Mouse (Mus musculus) kidney, adult 2 months (tissue): ENCODE measurements around the gene Ift172. TPM values are rescaled to one million over a fixed set of nuclear protein-coding genes. Genes with fewer than 3 reads are reported as not detected.

Source experiments
- DNase-seq: peaks from one replicate; pipeline ENCODE4 v3.0.0; 2021
- H3K27ac ChIP-seq: fragments of 200-500 bp; 2 replicates; pipeline ENCODE4 v1.5.1; 2012; ENCODE audit warnings: low read depth, low read length, control low read depth, inconsistent platforms; ENCODE audit not compliant: insufficient read depth
- H3K27me3 ChIP-seq: fragments of 200-500 bp; replicated peaks from 2 replicates; pipeline ENCODE4 v1.6.1; 2012; ENCODE audit warnings: mild to moderate bottlenecking, moderate library complexity, low read length, inconsistent platforms; ENCODE audit not compliant: control insufficient read depth, insufficient read depth
- H3K36me3 ChIP-seq: fragments of 200-500 bp; 2 replicates; pipeline ENCODE4 v1.6.1; 2012; ENCODE audit warnings: mild to moderate bottlenecking, moderate library complexity, low read length, inconsistent platforms; ENCODE audit not compliant: control insufficient read depth, insufficient read depth
- H3K4me1 ChIP-seq: fragments of 200-500 bp; 2 replicates; pipeline ENCODE4 v1.6.1; 2011; ENCODE audit warnings: low read length; ENCODE audit not compliant: control insufficient read depth, insufficient read depth
- H3K4me3 ChIP-seq: fragments of 200-500 bp; 2 replicates; pipeline ENCODE4 v1.5.1; 2011; ENCODE audit warnings: mild to moderate bottlenecking, low read depth, low read length, control low read depth; ENCODE audit not compliant: insufficient read depth
- CTCF ChIP-seq: fragments of 200-500 bp; conservative IDR thresholded peaks from 2 replicates; pipeline ENCODE4 v1.5.1; 2011; ENCODE audit warnings: low read depth, mild to moderate bottlenecking, control low read depth, low read length, moderate library complexity, mixed read lengths; ENCODE audit not compliant: insufficient read depth, insufficient read length
- POLR2A ChIP-seq: fragments of 200-500 bp; IDR thresholded peaks from one replicate; pipeline ENCODE4 v1.6.1; 2011; ENCODE audit warnings: low read depth, low read length, control low read depth
- WGBS: fragments of 180-500 bp; shearing (Covaris S2); methylation state at CpG from one replicate; pipeline ENCODE4 v1.1.7; 2018; 5-methylcytosine and 5-hydroxymethylcytosine counted together
- polyA plus RNA-seq: library from polyadenylated mRNA; depleted of rRNA; stranded (reverse); fragments of >200 nt; gene quantifications from 2 replicates; pipeline ENCODE4 v1.2.3, GENCODE M21; 2012

Ift172 gene
- polyA plus RNA-seq, 1 experiment, result 34.2 TPM

GRCm38 (mm10) chr5:31289626-31290230 is 1.2 kb downstream of the Ift172 start:
- H3K27ac ChIP-seq, result no peak overlapping the region
- no peaks in the 10 kb centered on the region for H3K27me3 ChIP-seq
- WGBS, result 87% methylated on average over 3 of the region's 3 CpGs
- H3K36me3 ChIP-seq, result peaks cover 2% of the 10 kb centered on the region
- H3K4me3 ChIP-seq, result no peak overlapping the region
- no peak for DNase-seq
- TF ChIP-seq CTCF (no peak), POLR2A (no peak)
- no peaks in the 10 kb centered on the region; the same call in 1 of the 2 replicates for H3K4me1 ChIP-seq

- H3K36me3 ChIP-seq, result peaks cover 2% of the 10 kb centered on the region
- no peak overlapping the region for H3K4me3 ChIP-seq
- no peak overlapping the region for H3K27ac ChIP-seq
- 61% methylated on average over 3 of the region's 3 CpGs for WGBS
- no peaks in the 10 kb centered on the region for H3K27me3 ChIP-seq
- no peaks in the 10 kb centered on the region; the same call in 1 of the 2 replicates for H3K4me1 ChIP-seq
- no peak for DNase-seq
- TF ChIP-seq CTCF (no peak), POLR2A (no peak)
Measured at GRCm38 (mm10) chr5:31288655-31289054, 2.3 kb downstream of the Ift172 start.

GRCm38 (mm10) chr5:31288225-31288624 is 2.7 kb downstream of the Ift172 start:
- no peaks in the 10 kb centered on the region; the same call in 1 of the 2 replicates for H3K4me1 ChIP-seq
- peaks cover 2% of the 10 kb centered on the region for H3K36me3 ChIP-seq
- WGBS, result 62% methylated on average over 4 of the region's 4 CpGs
- no peak overlapping the region for H3K4me3 ChIP-seq
- no peaks in the 10 kb centered on the region for H3K27me3 ChIP-seq
- no peak overlapping the region for H3K27ac ChIP-seq
- no peak for TF ChIP-seq POLR2A
- TF ChIP-seq CTCF, result no peak
- DNase-seq, result no peak

GRCm38 (mm10) chr5:31279245-31279988 is 11.5 kb downstream of the Ift172 start:
- 85% methylated on average over 20 of the region's 20 CpGs for WGBS
- no peak for TF ChIP-seq POLR2A
- TF ChIP-seq CTCF, result no peak
- Histone ChIP-seq H3K27me3 (no peaks in the 10 kb centered on the region), H3K4me1 (no peaks in the 10 kb centered on the region), H3K4me3 (no peak overlapping the region), H3K27ac (no peak overlapping the region), H3K36me3 (no peaks in the 10 kb centered on the region; the same call in none of the 2 replicates)
- no peak for DNase-seq

GRCm38 (mm10) chr5:31273018-31273417 is 17.9 kb downstream of the Ift172 start:
- no peak for DNase-seq
- no peaks in the 10 kb centered on the region for H3K4me1 ChIP-seq
- H3K36me3 ChIP-seq, result no peaks in the 10 kb centered on the region; the same call in 1 of the 2 replicates
- H3K27ac ChIP-seq, result no peak overlapping the region
- H3K27me3 ChIP-seq, result no peaks in the 10 kb centered on the region
- TF ChIP-seq CTCF (no peak), POLR2A (no peak)
- 92% methylated on average over 6 of the region's 6 CpGs for WGBS
- no peak overlapping the region for H3K4me3 ChIP-seq

- Histone ChIP-seq H3K4me1 (no peaks in the 10 kb centered on the region), H3K27ac (no peak overlapping the region), H3K36me3 (no peaks in the 10 kb centered on the region; the same call in 1 of the 2 replicates), H3K4me3 (no peak overlapping the region), H3K27me3 (no peaks in the 10 kb centered on the region)
- no peak for TF ChIP-seq CTCF
- no peak for TF ChIP-seq POLR2A
- peak; percentile 24 for DNase-seq
- WGBS, result 67% methylated on average over 6 of the region's 6 CpGs
Measured at GRCm38 (mm10) chr5:31267686-31268085, 23.2 kb downstream of the Ift172 start.

GRCm38 (mm10) chr5:31266101-31266500 is 24.8 kb downstream of the Ift172 start:
- H3K36me3 ChIP-seq, result no peaks in the 10 kb centered on the region; the same call in 1 of the 2 replicates
- 73% methylated on average over 7 of the region's 7 CpGs for WGBS
- no peak overlapping the region for H3K4me3 ChIP-seq
- TF ChIP-seq POLR2A, result no peak
- no peak for TF ChIP-seq CTCF
- no peak for DNase-seq
- no peaks in the 10 kb centered on the region for H3K4me1 ChIP-seq
- no peak overlapping the region for H3K27ac ChIP-seq
- no peaks in the 10 kb centered on the region for H3K27me3 ChIP-seq
